Mouse (Mus musculus): ENCODE measurements around the gene Afap1l2. TPM values are rescaled to one million over a fixed set of nuclear protein-coding genes. Genes with fewer than 3 reads are reported as not detected.

The Afap1l2 gene
- polyA plus RNA-seq, 1 experiment from 2014 or later, result 5.5 TPM

- no peaks in the 10 kb centered on the region for H3K36me3 ChIP-seq
- H3K9me3 ChIP-seq, result no peaks in the 10 kb centered on the region
- WGBS, result 65% methylated on average over 5 of the region's 5 CpGs
- no peak overlapping the region for H3K4me3 ChIP-seq (replicated peaks)
- no peak overlapping the region for H3K9ac ChIP-seq (replicated peaks)
- no peak overlapping the region for H3K27ac ChIP-seq
- no peak for ATAC-seq
- no peak overlapping the region for H3K4me2 ChIP-seq (replicated peaks)
- no peaks in the 10 kb centered on the region for H3K27me3 ChIP-seq
- H3K4me1 ChIP-seq (replicated peaks), result 0 out of 2 replicates have a peak, but pooled peaks cover under 1% of the 10 kb centered on the region
Observed at GRCm38 (mm10) chr19:56963876-56964275, 44.2 kb downstream of the Afap1l2 start.

- 78% methylated on average over 3 of the region's 3 CpGs for WGBS
- ATAC-seq, result no peak
- Histone ChIP-seq H3K4me2 (replicated peaks) (no peak overlapping the region), H3K9ac (replicated peaks) (no peak overlapping the region), H3K9me3 (no peaks in the 10 kb centered on the region), H3K36me3 (no peaks in the 10 kb centered on the region), H3K4me3 (replicated peaks) (no peak overlapping the region), H3K27me3 (no peaks in the 10 kb centered on the region), H3K27ac (no peak overlapping the region), H3K4me1 (replicated peaks) (peaks cover 6% of the 10 kb centered on the region)
Observed at GRCm38 (mm10) chr19:56959601-56960000, 48.4 kb downstream of the Afap1l2 start.

- Histone ChIP-seq H3K4me2 (replicated peaks) (no peak overlapping the region), H3K36me3 (no peaks in the 10 kb centered on the region), H3K9me3 (no peaks in the 10 kb centered on the region), H3K4me3 (replicated peaks) (no peak overlapping the region), H3K27ac (no peak overlapping the region), H3K9ac (replicated peaks) (no peak overlapping the region), H3K27me3 (no peaks in the 10 kb centered on the region), H3K4me1 (replicated peaks) (peaks cover 6% of the 10 kb centered on the region)
- ATAC-seq, result no peak
- 86% methylated on average over 2 of the region's 2 CpGs for WGBS
Observed at GRCm38 (mm10) chr19:56959057-56959456, 49.0 kb downstream of the Afap1l2 start.

GRCm38 (mm10) chr19:56958582-56959021, 49.4 kb downstream of the Afap1l2 start:
- no peak for ATAC-seq
- peaks cover 6% of the 10 kb centered on the region for H3K4me1 ChIP-seq (replicated peaks)
- H3K4me2 ChIP-seq (replicated peaks), result no peak overlapping the region
- H3K36me3 ChIP-seq, result no peaks in the 10 kb centered on the region
- H3K27me3 ChIP-seq, result no peaks in the 10 kb centered on the region
- no peak overlapping the region for H3K4me3 ChIP-seq (replicated peaks)
- H3K27ac ChIP-seq, result no peak overlapping the region
- H3K9me3 ChIP-seq, result no peaks in the 10 kb centered on the region
- 63% methylated on average over 6 of the region's 6 CpGs for WGBS
- H3K9ac ChIP-seq (replicated peaks), result no peak overlapping the region

GRCm38 (mm10) chr19:56958011-56958410, 50.0 kb downstream of the Afap1l2 start:
- Histone ChIP-seq H3K27ac (no peak overlapping the region), H3K36me3 (no peaks in the 10 kb centered on the region), H3K4me1 (replicated peaks) (peaks cover 6% of the 10 kb centered on the region), H3K9me3 (no peaks in the 10 kb centered on the region), H3K9ac (replicated peaks) (no peak overlapping the region), H3K27me3 (no peaks in the 10 kb centered on the region), H3K4me3 (replicated peaks) (no peak overlapping the region), H3K4me2 (replicated peaks) (no peak overlapping the region)
- 87% methylated on average over 4 of the region's 4 CpGs for WGBS
- no peak for ATAC-seq

GRCm38 (mm10) chr19:56955568-56956513, 52.2 kb downstream of the Afap1l2 start:
- no peak overlapping the region for H3K27ac ChIP-seq
- no peak for ATAC-seq

GRCm38 (mm10) chr19:56954857-56955256, 53.2 kb downstream of the Afap1l2 start:
- Histone ChIP-seq H3K4me2 (replicated peaks) (no peak overlapping the region), H3K36me3 (no peaks in the 10 kb centered on the region), H3K27me3 (no peaks in the 10 kb centered on the region), H3K4me3 (replicated peaks) (no peak overlapping the region), H3K9ac (replicated peaks) (no peak overlapping the region), H3K4me1 (replicated peaks) (peaks cover 6% of the 10 kb centered on the region), H3K27ac (no peak overlapping the region), H3K9me3 (no peaks in the 10 kb centered on the region)
- 95% methylated on average over 13 of the region's 13 CpGs for WGBS
- ATAC-seq, result no peak

More at GRCm38 (mm10) chr19:56955568-56956513, 52.2 kb downstream of the Afap1l2 start:
- H3K36me3 ChIP-seq, result no peaks in the 10 kb centered on the region
- H3K4me1 ChIP-seq (replicated peaks), result peaks cover 6% of the 10 kb centered on the region
- 84% methylated on average over 20 of the region's 20 CpGs for WGBS
- H3K9me3 ChIP-seq, result no peaks in the 10 kb centered on the region
- no peak overlapping the region for H3K4me2 ChIP-seq (replicated peaks)
- no peak overlapping the region for H3K4me3 ChIP-seq (replicated peaks)
- H3K9ac ChIP-seq (replicated peaks), result no peak overlapping the region
- no peaks in the 10 kb centered on the region for H3K27me3 ChIP-seq

GRCm38 (mm10) chr19:56953856-56954255, 54.2 kb downstream of the Afap1l2 start:
- Histone ChIP-seq H3K4me3 (replicated peaks) (no peak overlapping the region), H3K27ac (no peak overlapping the region), H3K4me2 (replicated peaks) (no peak overlapping the region), H3K36me3 (no peaks in the 10 kb centered on the region), H3K4me1 (replicated peaks) (peaks cover 5% of the 10 kb centered on the region), H3K9ac (replicated peaks) (no peak overlapping the region), H3K27me3 (no peaks in the 10 kb centered on the region), H3K9me3 (no peaks in the 10 kb centered on the region)
- no peak for ATAC-seq
- 86% methylated on average over 4 of the region's 4 CpGs for WGBS

- H3K9me3 ChIP-seq, result no peaks in the 10 kb centered on the region
- H3K4me2 ChIP-seq (replicated peaks), result no peak overlapping the region
- H3K27me3 ChIP-seq, result no peaks in the 10 kb centered on the region
- H3K9ac ChIP-seq (replicated peaks), result no peak overlapping the region
- H3K4me1 ChIP-seq (replicated peaks), result no peaks in the 10 kb centered on the region
- H3K36me3 ChIP-seq, result no peaks in the 10 kb centered on the region
- no peak overlapping the region for H3K4me3 ChIP-seq (replicated peaks)
- no peak for ATAC-seq
- H3K27ac ChIP-seq, result no peak overlapping the region
- WGBS, result 87% methylated on average over 7 of the region's 7 CpGs
Observed at GRCm38 (mm10) chr19:56950818-56951217, 57.2 kb downstream of the Afap1l2 start.

GRCm38 (mm10) chr19:56949868-56950267, 58.2 kb downstream of the Afap1l2 start:
- Histone ChIP-seq H3K4me3 (replicated peaks) (no peak overlapping the region), H3K36me3 (no peaks in the 10 kb centered on the region), H3K4me1 (replicated peaks) (no peaks in the 10 kb centered on the region), H3K9ac (replicated peaks) (no peak overlapping the region), H3K27me3 (no peaks in the 10 kb centered on the region), H3K27ac (no peak overlapping the region), H3K9me3 (no peaks in the 10 kb centered on the region), H3K4me2 (replicated peaks) (no peak overlapping the region)
- WGBS, result 82% methylated on average over 8 of the region's 8 CpGs
- no peak for ATAC-seq

- H3K9ac ChIP-seq (replicated peaks), result no peak overlapping the region
- no peak overlapping the region for H3K4me2 ChIP-seq (replicated peaks)
- no peaks in the 10 kb centered on the region for H3K4me1 ChIP-seq (replicated peaks)
- no peaks in the 10 kb centered on the region for H3K9me3 ChIP-seq
- H3K27me3 ChIP-seq, result no peaks in the 10 kb centered on the region
- H3K27ac ChIP-seq, result no peak overlapping the region
- H3K4me3 ChIP-seq (replicated peaks), result no peak overlapping the region
- no peak for ATAC-seq
- WGBS, result 75% methylated on average over 6 of the region's 6 CpGs
- H3K36me3 ChIP-seq, result no peaks in the 10 kb centered on the region
Observed at GRCm38 (mm10) chr19:56947971-56948610, 59.9 kb downstream of the Afap1l2 start.

GRCm38 (mm10) chr19:56946727-56947126, 61.3 kb downstream of the Afap1l2 start:
- Histone ChIP-seq H3K4me2 (replicated peaks) (no peak overlapping the region), H3K9ac (replicated peaks) (no peak overlapping the region), H3K4me1 (replicated peaks) (no peaks in the 10 kb centered on the region), H3K9me3 (no peaks in the 10 kb centered on the region), H3K36me3 (no peaks in the 10 kb centered on the region), H3K4me3 (replicated peaks) (no peak overlapping the region), H3K27me3 (no peaks in the 10 kb centered on the region), H3K27ac (no peak overlapping the region)
- 91% methylated on average over 3 of the region's 3 CpGs for WGBS
- ATAC-seq, result no peak

Measured in midbrain, embryonic 13.5 days (tissue).